25 mouse cellular contexts compared by ENCODE assay signal in genomic region chr13:34659507-34659906, GRCm38 (mm10). TPM values are rescaled to one million over a fixed set of nuclear protein-coding genes. Genes with fewer than 3 reads are reported as not detected.
DNase-seq lines count a peak whose midpoint lies in the region; ATAC-seq and TF ChIP-seq lines count a peak whose summit lies in the region.
"Had no signal": no experiment of that assay in that cellular context is flagged by ENCODE, and none has a peak within 500 bp of the region (broad histone marks: within the 10 kb centered on the region; RNA-seq: fewer than 3 reads in every experiment).

No protein-coding gene starts in this region.

- H3K4me2 ChIP-seq in intestine, embryonic 16.5 days (ENCODE audit: low read depth, low read length) = no peak overlapping the region
- H3K4me2 ChIP-seq in myocyte (ENCODE audit: low read depth) = peak overlapping the region; percentile 16
- H3K4me2 ChIP-seq: heart, embryonic 15.5 days; hindbrain, embryonic 13.5 days; lung, embryonic 14.5 days; midbrain, embryonic 12.5 days; neural tube, embryonic 12.5 days had no signal

- H3K79me2 ChIP-seq in heart, adult 2 months (replicated peaks; ENCODE audit: control insufficient read depth, insufficient read depth, low read length) = no peaks in the 10 kb centered on the region
- no peaks in the 10 kb centered on the region for H3K79me2 ChIP-seq in myocyte (ENCODE audit: control insufficient read depth, insufficient read depth)

- no peaks in the 10 kb centered on the region for H3K4me1 ChIP-seq in heart, adult 2 months (ENCODE audit: control insufficient read depth, insufficient read depth, low read length)
- 0 out of 2 replicates have a peak, but pooled peaks cover 3% of the 10 kb centered on the region for H3K4me1 ChIP-seq in intestine, embryonic 16.5 days (ENCODE audit: control insufficient read depth, insufficient read depth, low read length)
- H3K4me1 ChIP-seq in midbrain, embryonic 10.5 days = peaks cover 6% of the 10 kb centered on the region; the same call in 1 of the 2 replicates
- H3K4me1 ChIP-seq: forebrain, embryonic 10.5 days; heart, embryonic 15.5 days; hindbrain, embryonic 13.5 days; midbrain, embryonic 12.5 days; neural tube, embryonic 12.5 days had no signal

- no peak overlapping the region for H3K4me3 ChIP-seq in heart, adult 2 months
- H3K4me3 ChIP-seq in intestine, embryonic 16.5 days (ENCODE audit: low read length) = no peak overlapping the region
- H3K4me3 ChIP-seq in myocyte = no peak overlapping the region
- no peak overlapping the region for H3K4me3 ChIP-seq in midbrain, embryonic 10.5 days
- H3K4me3 ChIP-seq: forebrain, embryonic 10.5 days; heart, embryonic 15.5 days; hindbrain, embryonic 13.5 days; left cerebral cortex, adult 2 months; midbrain, embryonic 12.5 days; neural tube, embryonic 12.5 days had no signal

- intact Hi-C loops in heart, adult 2 months (cut with DNase I) = no loop called here

- H3K9me3 ChIP-seq in intestine, embryonic 16.5 days (ENCODE audit: control insufficient read depth, low read length) = no peaks in the 10 kb centered on the region
- no peaks in the 10 kb centered on the region for H3K9me3 ChIP-seq in midbrain, embryonic 10.5 days (replicated peaks)
- H3K9me3 ChIP-seq: forebrain, embryonic 10.5 days; G1E; heart, embryonic 15.5 days; hindbrain, embryonic 13.5 days; midbrain, embryonic 12.5 days; neural tube, embryonic 12.5 days had no signal

- TF ChIP-seq EP300 in heart, adult 2 months (IDR thresholded peaks at IDR 0.05; ENCODE audit: insufficient read depth, low read depth, low read length) = no peak

- TF ChIP-seq CTCF in heart, adult 2 months (IDR thresholded peaks at IDR 0.05) = no peak

- ATAC-seq in intestine, embryonic 16.5 days = peak; percentile 85

- H3K9ac ChIP-seq in heart, adult 2 months (ENCODE audit: low read depth, low read length) = no peak overlapping the region
- no peak overlapping the region for H3K9ac ChIP-seq in intestine, embryonic 16.5 days (ENCODE audit: low read depth, low read length)
- H3K9ac ChIP-seq: heart, embryonic 15.5 days; hindbrain, embryonic 13.5 days; lung, embryonic 14.5 days; midbrain, embryonic 12.5 days; neural tube, embryonic 12.5 days had no signal

- no peak overlapping the region for H3K27ac ChIP-seq in heart, adult 2 months
- H3K27ac ChIP-seq in intestine, embryonic 16.5 days (ENCODE audit: low read length) = peak overlapping the region; percentile 38; the same call in 1 of the 2 replicates
- no peak overlapping the region for H3K27ac ChIP-seq in midbrain, embryonic 10.5 days (replicated peaks)
- H3K27ac ChIP-seq: forebrain, embryonic 10.5 days; heart, embryonic 15.5 days; hindbrain, embryonic 13.5 days; left cerebral cortex, adult 2 months; midbrain, embryonic 12.5 days; neural tube, embryonic 12.5 days had no signal

- no peak overlapping the region for H3ac ChIP-seq in myocyte (ENCODE audit: control insufficient read depth, insufficient read length)

- WGBS in heart, adult 2 months = 53% methylated on average over 4 of the region's 4 CpGs
- 37% methylated on average over 4 of the region's 4 CpGs for WGBS in intestine, embryonic 16.5 days
- 81% methylated on average over 4 of the region's 4 CpGs for WGBS in midbrain, embryonic 10.5 days

- no peaks in the 10 kb centered on the region for H3K36me3 ChIP-seq in heart, adult 2 months (ENCODE audit: control insufficient read depth, insufficient read depth, low read length)
- no peaks in the 10 kb centered on the region for H3K36me3 ChIP-seq in intestine, embryonic 16.5 days (ENCODE audit: control insufficient read depth, insufficient read depth, low read length)
- no peaks in the 10 kb centered on the region for H3K36me3 ChIP-seq in myocyte (ENCODE audit: control insufficient read depth, insufficient read depth)
- H3K36me3 ChIP-seq in midbrain, embryonic 10.5 days = no peaks in the 10 kb centered on the region
- H3K36me3 ChIP-seq: forebrain, embryonic 10.5 days; G1E; heart, embryonic 15.5 days; hindbrain, embryonic 13.5 days; midbrain, embryonic 12.5 days; neural tube, embryonic 12.5 days had no signal

- H3K27me3 ChIP-seq in heart, adult 2 months (ENCODE audit: control insufficient read depth, insufficient read depth, low read length) = no peaks in the 10 kb centered on the region
- H3K27me3 ChIP-seq in intestine, embryonic 16.5 days (replicated peaks; ENCODE audit: control insufficient read depth, insufficient read depth, low read length) = no peaks in the 10 kb centered on the region
- no peaks in the 10 kb centered on the region for H3K27me3 ChIP-seq in myocyte (ENCODE audit: control insufficient read depth, insufficient read depth, insufficient read length)
- H3K27me3 ChIP-seq in midbrain, embryonic 10.5 days (ENCODE audit: low read depth, poor library complexity, severe bottlenecking) = peaks cover 16% of the 10 kb centered on the region
- H3K27me3 ChIP-seq: CH12.LX; heart, embryonic 15.5 days; neural tube, embryonic 12.5 days had no signal

- DNase-seq in heart, adult 11 months = peak; percentile 24
- DNase-seq in heart, adult 2 months = no peak
- DNase-seq in 3T3-L1 (ENCODE audit: low read depth, low spot score) = peak; percentile 77
- no peak for DNase-seq in thymus, postnatal 36 days
- no peak for DNase-seq in midbrain, embryonic 10.5 days (ENCODE audit: low spot score)
- no peak for DNase-seq in thymus, postnatal 25 days
- DNase-seq: adrenal gland, adult 2 months; cerebellum, adult 11-12 months; cerebellum, postnatal 10 days; gastrocnemius, postnatal 36 days; heart, postnatal 36 days; kidney, adult 9 months; lung, embryonic 14.5 days; retina, postnatal 1 day; thymus, adult 18-20 months had no signal

- no peak for TF ChIP-seq POLR2A in heart, adult 2 months (IDR thresholded peaks at IDR 0.05; ENCODE audit: insufficient read depth, low read depth, low read length)
- no peak for TF ChIP-seq POLR2A in myocyte (IDR thresholded peaks at IDR 0.05; ENCODE audit: insufficient read length, low read depth)

TF ChIP-seq in myocyte, 11 proteins besides CTCF, POLR2A, EP300 and RAD21:
- no peak for TF ChIP-seq TCF3 (IDR thresholded peaks at IDR 0.05; ENCODE audit: insufficient read length, low read depth)
- no peak for TF ChIP-seq TCF12 (IDR thresholded peaks at IDR 0.05; ENCODE audit: insufficient read depth, poor library complexity, severe bottlenecking)
- TF ChIP-seq REST (IDR thresholded peaks at IDR 0.05; ENCODE audit: insufficient read depth, insufficient read length) = no peak
- TF ChIP-seq MYOD1 (IDR thresholded peaks at IDR 0.05; ENCODE audit: control insufficient read depth in 1 of 3, insufficient read length in 2 of 3, low read depth in 2 of 3) = no peak
- no peak for TF ChIP-seq USF1 (IDR thresholded peaks at IDR 0.05; ENCODE audit: low read depth)
- TF ChIP-seq MYOG (IDR thresholded peaks at IDR 0.05; ENCODE audit: control insufficient read depth in 1 of 3, insufficient read depth in 1 of 3, insufficient read length in 2 of 3, low read depth in 2 of 3) = no peak
- TF ChIP-seq MAX (IDR thresholded peaks at IDR 0.05; ENCODE audit: low read depth) = no peak
- TF ChIP-seq CEBPB (IDR thresholded peaks at IDR 0.05; ENCODE audit: insufficient read depth, poor library complexity, severe bottlenecking) = no peak
- no peak for TF ChIP-seq POLR2AphosphoS2 (IDR thresholded peaks at IDR 0.05; ENCODE audit: insufficient read length, low read depth)
- no peak for TF ChIP-seq SRF (IDR thresholded peaks at IDR 0.05; ENCODE audit: control insufficient read depth, insufficient read length, low read depth)
- no peak for TF ChIP-seq E2F4 (IDR thresholded peaks at IDR 0.05; ENCODE audit: insufficient read depth)

RNA-seq across cellular contexts. Expression of gene Pxdc1, which starts 6.2 kb away (rescaled TPM):
- total RNA-seq in heart, adult 2 months (2021) = 10 to 100 TPM; 12.9 to 15.4 TPM
- polyA plus RNA-seq in heart, adult 2 months (2012; rRNA removed) = 12.8 and 13.9 TPM in 2 replicates
- 22.6 and 25.6 TPM in 2 replicates for polyA plus RNA-seq in intestine, embryonic 16.5 days (2015; fragmentation: Nextera tagmentation; extraction: Ambion mirVana)
- 13.8 TPM for polyA plus RNA-seq in myocyte (2012; fragmentation: generic; extraction: Trizol)
- polyA plus RNA-seq in midbrain, embryonic 10.5 days (2016; fragmentation: Nextera tagmentation; extraction: Ambion mirVana) = 4.1 and 6.6 TPM in 2 replicates
- total RNA-seq: CH12.LX had no signal
- polyA plus RNA-seq: G1E had no signal

Comparison
In these comparisons a context has a peak if more than half of its experiments do, and no peak if none do; other contexts are left out.
1. DNase-seq: peak in heart, adult 11 months (single experiment) and 3T3-L1 (single experiment); none in heart, adult 2 months (0 of 2), thymus, postnatal 36 days (0 of 2), midbrain, embryonic 10.5 days (single experiment) and thymus, postnatal 25 days (single experiment).